ENCODE assay signal across 9 mouse cellular contexts in genomic region chr9:88295798-88296197, GRCm38 (mm10). TPM values are rescaled to one million over a fixed set of nuclear protein-coding genes. Genes with fewer than 3 reads are reported as not detected.
DNase-seq lines count a peak whose midpoint lies in the region; TF ChIP-seq lines count a peak whose summit lies in the region.
"Had no signal": no experiment of that assay in that cellular context is flagged by ENCODE, and none has a peak within 500 bp of the region (broad histone marks: within the 10 kb centered on the region; RNA-seq: fewer than 3 reads in every experiment).

No protein-coding gene starts in this region.

- 56% methylated on average over 4 of the region's 4 CpGs for WGBS in heart, embryonic 10.5 days

- H3K9me3 ChIP-seq in heart, embryonic 10.5 days = no peaks in the 10 kb centered on the region
- H3K9me3 ChIP-seq in CH12.LX (replicated peaks; ENCODE audit: low read length) = peaks cover 5% of the 10 kb centered on the region
- H3K9me3 ChIP-seq: embryonic facial prominence, embryonic 13.5 days had no signal

- no peak for TF ChIP-seq POLR2A in CH12.LX (IDR thresholded peaks at IDR 0.05; ENCODE audit: low read depth, low read length)

- H3K4me2 ChIP-seq in CH12.LX (ENCODE audit: insufficient read depth, low read depth, poor library complexity, severe bottlenecking) = no peak overlapping the region
- H3K4me2 ChIP-seq: embryonic facial prominence, embryonic 13.5 days had no signal

- no peak overlapping the region for H3K27ac ChIP-seq in heart, embryonic 10.5 days
- H3K27ac ChIP-seq in CH12.LX (ENCODE audit: insufficient read depth, low read depth) = no peak overlapping the region
- H3K27ac ChIP-seq: embryonic facial prominence, embryonic 13.5 days had no signal

- no peak for TF ChIP-seq CTCF in CH12.LX (conservative IDR thresholded peaks at IDR 0.05 in 1 of 2, IDR thresholded peaks at IDR 0.05 in 1 of 2; ENCODE audit: low read depth in 2 of 2, low read length in 2 of 2)

- H3K4me1 ChIP-seq in heart, embryonic 10.5 days = no peaks in the 10 kb centered on the region
- H3K4me1 ChIP-seq in CH12.LX (ENCODE audit: control insufficient read depth in 1 of 2, insufficient read depth in 2 of 2) = peaks cover 15 to 43% of the 10 kb centered on the region in 2 experiments
- H3K4me1 ChIP-seq: embryonic facial prominence, embryonic 13.5 days had no signal

- H3K36me3 ChIP-seq in heart, embryonic 10.5 days = no peaks in the 10 kb centered on the region
- H3K36me3 ChIP-seq in CH12.LX (replicated peaks in 1 of 2; ENCODE audit: control insufficient read depth in 1 of 2, insufficient read depth in 1 of 2, low read length in 1 of 2) = no peaks in the 10 kb centered on the region
- H3K36me3 ChIP-seq: embryonic facial prominence, embryonic 13.5 days had no signal

- no peak for TF ChIP-seq RAD21 in CH12.LX (IDR thresholded peaks at IDR 0.05; ENCODE audit: low read depth, low read length)

- DNase-seq in heart, adult 8-10 months (ENCODE audit: low spot score) = peak; percentile 29
- DNase-seq in heart, embryonic 10.5 days (ENCODE audit: low spot score) = no peak
- DNase-seq in CH12.LX (ENCODE audit: extremely low read depth) = peak; percentile 74
- DNase-seq in frontal cortex, postnatal 10 days (ENCODE audit: low spot score in 2 of 2) = peak; percentile 23 to 32
- peak; percentile 37 to 49 for DNase-seq in layer of hippocampus, postnatal 10 days (ENCODE audit: low spot score in 2 of 2)
- no peak for DNase-seq in adrenal gland, postnatal 36 days
- no peak for DNase-seq in spleen, postnatal 14 days (ENCODE audit: low spot score in 2 of 2)
- DNase-seq: lung, adult 2 months had no signal

- H3K27me3 ChIP-seq in heart, embryonic 10.5 days (ENCODE audit: insufficient read depth, poor library complexity, severe bottlenecking) = no peaks in the 10 kb centered on the region
- no peaks in the 10 kb centered on the region for H3K27me3 ChIP-seq in CH12.LX (replicated peaks)
- H3K27me3 ChIP-seq: embryonic facial prominence, embryonic 13.5 days had no signal

- peak; percentile 54; the same call in 1 of the 2 replicates for TF ChIP-seq EP300 in CH12.LX (IDR thresholded peaks at IDR 0.05; ENCODE audit: low read length)

- dilution Hi-C loops in CH12.LX (cut with MboI; ENCODE audit: extremely low pct_ligation_motif_present, extremely low pct_unique_long_range_greater_than_20kb, low sequenced_read_pairs) = no loop called here

- no peaks in the 10 kb centered on the region for H3K79me2 ChIP-seq in CH12.LX (replicated peaks; ENCODE audit: control insufficient read depth, extremely low read depth, insufficient read depth, poor library complexity, severe bottlenecking)

- no peak overlapping the region for H3K9ac ChIP-seq in CH12.LX (ENCODE audit: insufficient read depth, low read depth)
- H3K9ac ChIP-seq: embryonic facial prominence, embryonic 13.5 days had no signal

- in situ Hi-C loops in CH12.LX (cut with MboI; ENCODE audit: low pct_ligation_motif_present, low pct_unique_long_range_greater_than_20kb, low sequenced_read_pairs) = no loop called here

- no peak overlapping the region for H3K4me3 ChIP-seq in heart, embryonic 10.5 days
- H3K4me3 ChIP-seq in CH12.LX (replicated peaks in 1 of 3; ENCODE audit: low read depth in 2 of 3, low read length in 2 of 3, poor library complexity in 1 of 3) = no peak overlapping the region
- H3K4me3 ChIP-seq: embryonic facial prominence, embryonic 13.5 days had no signal

TF ChIP-seq in CH12.LX, 34 proteins besides CTCF, POLR2A, EP300 and RAD21:
- TF ChIP-seq MAFK (IDR thresholded peaks at IDR 0.05; ENCODE audit: insufficient replicate concordance, low read length) (no peak), SIN3A (IDR thresholded peaks at IDR 0.05; ENCODE audit: low read length) (0 out of 2 replicates have a peak, but pooled peaks have one; percentile 25), CHD2 (IDR thresholded peaks at IDR 0.05; ENCODE audit: low read length) (no peak), USF1 (IDR thresholded peaks at IDR 0.05; ENCODE audit: low read depth, low read length) (0 out of 2 replicates have a peak, but pooled peaks have one; percentile 14), MEF2A (IDR thresholded peaks at IDR 0.05; ENCODE audit: borderline replicate concordance, low read depth, low read length) (0 out of 2 replicates have a peak, but pooled peaks have one; percentile 50), TCF12 (IDR thresholded peaks at IDR 0.05; ENCODE audit: low read depth, low read length) (peak; percentile 60; the same call in 1 of the 2 replicates), BHLHE40 (IDR thresholded peaks at IDR 0.05; ENCODE audit: low read depth, low read length) (peak; percentile 95), MXI1 (IDR thresholded peaks at IDR 0.05; ENCODE audit: low read depth, low read length) (peak; percentile 78), HCFC1 (IDR thresholded peaks at IDR 0.05; ENCODE audit: low read depth, low read length) (no peak), UBTF (IDR thresholded peaks at IDR 0.05; ENCODE audit: low read depth, low read length) (no peak), ETS1 (conservative IDR thresholded peaks at IDR 0.05; ENCODE audit: low read depth, low read length) (peak; percentile 76), MYC (IDR thresholded peaks at IDR 0.05; ENCODE audit: low read depth, low read length) (peak; percentile 60), MAX (IDR thresholded peaks at IDR 0.05; ENCODE audit: low read length) (peak; percentile 94), IRF4 (IDR thresholded peaks at IDR 0.05; ENCODE audit: low read depth, low read length) (0 out of 2 replicates have a peak, but pooled peaks have one; percentile 35)

RNA-seq across cellular contexts. Expression of gene Nt5e, which starts 31.2 kb away (rescaled TPM):
- total RNA-seq in heart, adult 8-10 months (2022) = 10 to 100 TPM in 2 of 4 experiments, 1 to 10 TPM in 2; 8.2 to 12.4 (median 10.8) TPM
- 1.9 and 2.4 TPM in 2 replicates for polyA plus RNA-seq in heart, embryonic 10.5 days (2016; fragmentation: Nextera tagmentation; extraction: Ambion mirVana)
- total RNA-seq in CH12.LX (2012; rRNA removed) (2.0 and 3.1 TPM in 2 replicates), CH12.LX (2014; rRNA removed) (0.08 TPM in 1 of 2 replicates, not detected in the other)
- 0.26 and 0.34 TPM in 2 replicates for polyA plus RNA-seq in CH12.LX (2012; ENCODE audit: insufficient read length, low read depth)
- total RNA-seq in layer of hippocampus, postnatal 10 days (2021) = 1 to 10 TPM; 3.8 to 4.6 TPM
- total RNA-seq in adrenal gland, postnatal 36 days (2021) = 10 to 100 TPM; 13.3 to 14.3 TPM

Comparison
In these comparisons a context has a peak if more than half of its experiments do, and no peak if none do; other contexts are left out.
1. DNase-seq: peak in heart, adult 8-10 months (single experiment), CH12.LX (single experiment), frontal cortex, postnatal 10 days (2 of 2) and layer of hippocampus, postnatal 10 days (2 of 2); none in heart, embryonic 10.5 days (single experiment), adrenal gland, postnatal 36 days (0 of 2) and spleen, postnatal 14 days (0 of 2).